Mouse (Mus musculus) hindbrain, embryonic 16.5 days (tissue): ENCODE measurements around the gene Sephs2. TPM values are rescaled to one million over a fixed set of nuclear protein-coding genes. Genes with fewer than 3 reads are reported as not detected.

ENCODE experiments used
- ATAC-seq: fragments of 200-750 bp; cut with Nextera tagmentation; 2 replicates; pipeline ENCODE4 v1.8.0; 2017; ENCODE audit warnings: moderate TSS enrichment, moderate library complexity
- H3K27ac ChIP-seq: fragments of 300-500 bp; sonication (generic); 2 replicates; pipeline ENCODE4 v1.5.1; 2014; ENCODE audit warnings: low read depth, mild to moderate bottlenecking, control low read depth, low read length, moderate library complexity
- H3K27me3 ChIP-seq: fragments of 300-500 bp; sonication (generic); replicated peaks from 2 replicates; pipeline ENCODE4 v1.6.1; 2014; ENCODE audit warnings: low read length; ENCODE audit not compliant: control insufficient read depth, insufficient read depth
- H3K36me3 ChIP-seq: fragments of 300-500 bp; sonication (generic); 2 replicates; pipeline ENCODE4 v1.6.1; 2014; ENCODE audit warnings: mild to moderate bottlenecking, low read length, moderate library complexity, mixed read lengths; ENCODE audit not compliant: control insufficient read depth, insufficient read depth
- H3K4me1 ChIP-seq: fragments of 300-500 bp; sonication (generic); 2 replicates; pipeline ENCODE4 v1.6.1; 2014; ENCODE audit warnings: low read depth, low read length; ENCODE audit not compliant: control insufficient read depth, insufficient read depth
- H3K4me2 ChIP-seq: fragments of 300-500 bp; sonication (generic); 2 replicates; pipeline ENCODE4 v1.6.1; 2014; ENCODE audit warnings: mild to moderate bottlenecking, low read length, control low read depth, moderate library complexity
- H3K4me3 ChIP-seq: fragments of 300-500 bp; sonication (generic); 2 replicates; pipeline ENCODE4 v1.5.1; 2014; ENCODE audit warnings: mild to moderate bottlenecking, low read length, control low read depth, moderate library complexity
- H3K9ac ChIP-seq: fragments of 300-500 bp; sonication (generic); 2 replicates; pipeline ENCODE4 v1.6.1; 2014; ENCODE audit warnings: low read depth, mild to moderate bottlenecking, control low read depth, low read length, moderate library complexity
- H3K9me3 ChIP-seq: fragments of 300-500 bp; sonication (generic); 2 replicates; pipeline ENCODE4 v1.6.1; 2014; ENCODE audit warnings: mild to moderate bottlenecking, low read length, moderate library complexity; ENCODE audit not compliant: control insufficient read depth
- WGBS: fragments of 180-500 bp; shearing (Covaris S2); extraction: QIAGEN DNeasy Blood & Tissue Kit; methylation state at CpG from one replicate; pipeline ENCODE4 v1.1.7; 2014; 5-methylcytosine and 5-hydroxymethylcytosine counted together
- polyA plus RNA-seq: library from polyadenylated mRNA; unstranded; fragments of >200 nt; fragmentation: Nextera tagmentation; extraction: Ambion mirVana; gene quantifications from 2 replicates; pipeline ENCODE4 v1.2.1, GENCODE M21; 2015

Gene Sephs2
- polyA plus RNA-seq, 1 experiment from 2014 or later = 54.2 TPM

DNA sequence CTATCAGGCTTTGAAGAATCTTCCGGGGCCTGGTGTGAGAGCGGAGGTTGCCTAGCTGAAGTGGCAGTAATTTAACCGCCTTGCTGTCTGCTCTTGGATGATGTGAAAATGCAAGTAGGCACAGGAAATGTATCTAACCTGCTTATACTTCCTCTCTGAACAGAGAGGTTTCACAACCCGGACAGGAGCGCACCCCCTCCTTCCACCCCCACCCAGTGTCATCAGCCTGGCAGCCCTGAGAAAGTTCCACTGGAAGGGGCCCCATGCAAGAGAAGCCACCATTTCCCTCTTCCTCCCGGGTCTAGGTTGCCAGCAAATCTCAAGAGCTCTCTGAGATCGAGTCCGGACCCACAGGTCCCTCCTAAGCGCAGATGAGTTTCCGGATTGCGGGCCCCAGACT is 22.2 kb upstream of the Sephs2 start, which contains the start of gene Itgal:
Gene Itgal (plus strand): TSS at position 163 of the 400 bp plus-strand sequence.
- H3K27me3 ChIP-seq = no peaks in the 10 kb centered on the region; the same call in 1 of the 2 replicates
- WGBS = 87% methylated on average over 11 of the region's 11 CpGs
- H3K4me1 ChIP-seq = no peaks in the 10 kb centered on the region
- H3K4me2 ChIP-seq = no peak within 1 kb of the TSS
- no peaks in the 10 kb centered on the region for H3K9me3 ChIP-seq
- H3K9ac ChIP-seq = no peak within 1 kb of the TSS
- no peak for ATAC-seq
- H3K27ac ChIP-seq = no peak within 1 kb of the TSS
- H3K36me3 ChIP-seq = no peaks in the 10 kb centered on the region
- no peak within 1 kb of the TSS for H3K4me3 ChIP-seq

DNA sequence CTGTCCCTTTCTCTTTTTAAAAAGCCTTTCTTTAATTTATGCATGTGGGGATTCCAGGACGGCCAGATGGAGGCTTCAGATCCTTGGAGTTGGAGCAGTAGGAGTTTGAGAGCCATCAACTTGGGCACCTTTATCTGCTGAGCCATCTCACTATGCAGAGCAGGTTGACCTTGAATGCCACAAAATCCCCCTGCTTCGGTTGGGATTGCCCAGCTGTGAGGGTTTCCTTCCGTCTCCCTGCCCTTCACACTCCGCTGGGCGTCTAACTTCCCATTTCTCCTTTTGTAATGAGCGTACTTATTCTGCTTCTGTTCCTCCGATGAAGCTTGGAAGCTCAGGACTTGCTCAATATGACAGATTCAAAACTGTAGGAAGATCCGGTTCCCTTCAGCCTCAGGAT is 16.3 kb upstream of the Sephs2 start:
- ATAC-seq = no peak
- 59% methylated on average over 8 of the region's 8 CpGs for WGBS

GRCm38 (mm10) chr7:127289306-127289705 is 15.5 kb upstream of the Sephs2 start:
- Histone ChIP-seq H3K36me3 (no peaks in the 10 kb centered on the region), H3K27me3 (no peaks in the 10 kb centered on the region; the same call in 1 of the 2 replicates), H3K27ac (no peak overlapping the region), H3K4me3 (no peak overlapping the region), H3K9ac (no peak overlapping the region), H3K4me1 (no peaks in the 10 kb centered on the region), H3K4me2 (no peak overlapping the region), H3K9me3 (peaks cover 8% of the 10 kb centered on the region)
- 85% methylated on average over 2 of the region's 2 CpGs for WGBS
- no peak for ATAC-seq

More for the DNA sequence above, 16.3 kb upstream of the Sephs2 start:
- H3K4me1 ChIP-seq = no peaks in the 10 kb centered on the region
- peaks cover 8% of the 10 kb centered on the region for H3K9me3 ChIP-seq
- no peak overlapping the region for H3K4me3 ChIP-seq
- no peak overlapping the region for H3K4me2 ChIP-seq
- no peaks in the 10 kb centered on the region; the same call in 1 of the 2 replicates for H3K27me3 ChIP-seq
- H3K36me3 ChIP-seq = no peaks in the 10 kb centered on the region
- no peak overlapping the region for H3K9ac ChIP-seq
- no peak overlapping the region for H3K27ac ChIP-seq

- no peaks in the 10 kb centered on the region; the same call in 1 of the 2 replicates for H3K27me3 ChIP-seq
- no peaks in the 10 kb centered on the region for H3K4me1 ChIP-seq
- H3K9ac ChIP-seq = no peak overlapping the region
- no peaks in the 10 kb centered on the region for H3K36me3 ChIP-seq
- 70% methylated on average over 1 of the region's 1 CpGs for WGBS
- no peak overlapping the region for H3K4me2 ChIP-seq
- no peak overlapping the region for H3K4me3 ChIP-seq
- H3K9me3 ChIP-seq = peaks cover 8% of the 10 kb centered on the region
- H3K27ac ChIP-seq = no peak overlapping the region
- ATAC-seq = no peak
These were observed 14.1 kb upstream of the Sephs2 start for GRCm38 (mm10) chr7:127287940-127288339.

DNA sequence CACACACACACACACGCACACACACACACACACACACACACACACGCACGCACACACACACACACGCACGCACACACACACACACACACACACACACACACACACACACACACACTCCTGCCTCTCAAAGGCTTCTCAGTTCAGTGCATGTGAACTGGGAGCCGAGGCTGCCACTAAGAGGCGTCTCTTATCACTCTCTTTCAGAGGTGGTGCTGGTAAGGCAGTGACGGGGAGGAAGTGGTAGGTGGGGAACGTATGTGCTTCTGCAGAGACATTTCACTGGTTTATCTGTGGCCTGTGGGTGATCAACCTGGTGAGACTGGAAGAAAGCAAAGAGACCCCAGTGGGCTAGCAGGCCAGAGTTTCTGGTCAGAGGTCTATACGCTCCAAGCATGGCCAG is 11.3 kb upstream of the Sephs2 start:
- Histone ChIP-seq H3K4me1 (no peaks in the 10 kb centered on the region), H3K4me3 (no peak overlapping the region), H3K36me3 (no peaks in the 10 kb centered on the region), H3K27me3 (no peaks in the 10 kb centered on the region), H3K9me3 (peaks cover 8% of the 10 kb centered on the region), H3K4me2 (no peak overlapping the region), H3K27ac (no peak overlapping the region), H3K9ac (no peak overlapping the region)
- 71% methylated on average over 8 of the region's 10 CpGs for WGBS
- ATAC-seq = no peak

DNA sequence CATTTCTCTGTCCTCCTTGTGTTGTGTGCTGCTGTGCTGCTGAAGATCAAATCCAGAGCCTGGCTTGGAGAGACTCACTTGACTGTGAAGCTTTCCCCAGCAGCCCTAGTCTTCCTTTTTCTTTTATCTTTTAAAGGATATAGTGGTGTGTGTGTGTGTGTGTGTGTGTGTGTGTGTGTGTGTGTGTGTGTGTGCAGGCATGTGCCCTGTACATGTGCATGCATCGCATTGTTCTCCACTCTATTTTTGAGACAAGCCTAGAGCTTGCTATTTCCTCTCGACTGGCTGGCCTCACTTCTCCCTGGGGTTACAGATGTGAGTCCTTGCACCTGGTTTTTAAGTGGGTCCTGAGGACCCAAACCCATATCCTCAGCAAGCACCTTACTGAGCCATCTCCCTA is 8.3 kb upstream of the Sephs2 start:
- H3K4me2 ChIP-seq = no peak overlapping the region
- H3K4me3 ChIP-seq = no peak overlapping the region
- no peak overlapping the region for H3K9ac ChIP-seq
- H3K27ac ChIP-seq = no peak overlapping the region
- WGBS = 81% methylated on average over 2 of the region's 2 CpGs
- no peak for ATAC-seq
- H3K9me3 ChIP-seq = no peaks in the 10 kb centered on the region
- H3K27me3 ChIP-seq = no peaks in the 10 kb centered on the region
- no peaks in the 10 kb centered on the region for H3K36me3 ChIP-seq
- no peaks in the 10 kb centered on the region for H3K4me1 ChIP-seq

GRCm38 (mm10) chr7:127281114-127281513 is 7.3 kb upstream of the Sephs2 start:
- H3K9ac ChIP-seq = no peak overlapping the region
- H3K9me3 ChIP-seq = no peaks in the 10 kb centered on the region
- H3K4me2 ChIP-seq = no peak overlapping the region
- no peaks in the 10 kb centered on the region for H3K4me1 ChIP-seq
- H3K36me3 ChIP-seq = no peaks in the 10 kb centered on the region
- H3K4me3 ChIP-seq = no peak overlapping the region
- ATAC-seq = no peak
- H3K27ac ChIP-seq = no peak overlapping the region
- H3K27me3 ChIP-seq = no peaks in the 10 kb centered on the region
- 83% methylated on average over 4 of the region's 4 CpGs for WGBS

DNA sequence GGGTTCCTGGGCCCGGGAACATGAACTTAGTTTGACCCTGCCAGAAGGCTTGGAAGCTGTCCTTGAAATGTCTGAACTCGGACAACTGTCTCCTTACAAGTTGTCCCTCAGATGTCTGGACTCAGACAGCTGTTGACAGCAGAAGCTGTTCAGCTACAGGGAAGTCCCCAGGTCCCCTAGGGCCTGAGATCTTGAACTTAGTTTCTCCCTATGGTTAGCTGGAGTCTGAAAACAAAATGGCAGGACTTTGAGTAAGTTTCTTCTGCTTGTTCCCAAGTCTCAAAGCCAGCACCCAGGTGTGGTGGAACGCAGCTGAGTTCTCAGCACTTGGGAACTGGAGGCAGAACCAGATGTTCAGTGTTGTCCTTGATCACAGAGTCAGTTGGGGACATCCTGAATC is 6.2 kb upstream of the Sephs2 start:
- H3K9ac ChIP-seq = no peak overlapping the region
- H3K4me2 ChIP-seq = no peak overlapping the region
- no peaks in the 10 kb centered on the region for H3K9me3 ChIP-seq
- WGBS = 70% methylated on average over 3 of the region's 3 CpGs
- no peak overlapping the region for H3K4me3 ChIP-seq
- no peak overlapping the region for H3K27ac ChIP-seq
- no peaks in the 10 kb centered on the region for H3K4me1 ChIP-seq
- ATAC-seq = no peak
- no peaks in the 10 kb centered on the region for H3K36me3 ChIP-seq
- no peaks in the 10 kb centered on the region for H3K27me3 ChIP-seq

- Histone ChIP-seq H3K9ac (no peak overlapping the region), H3K27ac (no peak overlapping the region), H3K9me3 (no peaks in the 10 kb centered on the region), H3K4me3 (no peak overlapping the region), H3K4me1 (peaks cover 3% of the 10 kb centered on the region; the same call in 1 of the 2 replicates), H3K4me2 (no peak overlapping the region), H3K27me3 (no peaks in the 10 kb centered on the region), H3K36me3 (no peaks in the 10 kb centered on the region)
- 17% methylated on average over 8 of the region's 8 CpGs for WGBS
- no peak for ATAC-seq
These were observed 4.5 kb upstream of the Sephs2 start for GRCm38 (mm10) chr7:127278311-127278710.

- H3K4me3 ChIP-seq = no peak overlapping the region
- no peak for ATAC-seq
- H3K9ac ChIP-seq = no peak overlapping the region
- WGBS = 74% methylated on average over 5 of the region's 5 CpGs
- no peak overlapping the region for H3K27ac ChIP-seq
- no peak overlapping the region for H3K4me2 ChIP-seq
- H3K36me3 ChIP-seq = no peaks in the 10 kb centered on the region; the same call in 1 of the 2 replicates
- no peaks in the 10 kb centered on the region for H3K9me3 ChIP-seq
- H3K4me1 ChIP-seq = peaks cover 10% of the 10 kb centered on the region
- no peaks in the 10 kb centered on the region for H3K27me3 ChIP-seq
These were observed 2.7 kb upstream of the Sephs2 start for GRCm38 (mm10) chr7:127276519-127276961.
